Mouse (Mus musculus) MEL (cell line): ENCODE data around the gene Paxx. TPM values are rescaled to one million over a fixed set of nuclear protein-coding genes. Genes with fewer than 3 reads are reported as not detected.

Experiments used
- DNase-seq: peaks from one replicate; pipeline ENCODE4 v3.0.0; 2011; ENCODE audit warnings: low read depth, low spot score
- H3K27ac ChIP-seq: 2 replicates; pipeline ENCODE4 v1.5.1; 2012; ENCODE audit warnings: low read depth, mild to moderate bottlenecking, control low read depth, low read length, moderate library complexity; ENCODE audit not compliant: control insufficient read depth
- H3K27me3 ChIP-seq, 2 experiments: fragments of 150-350 bp in 1 of 2; sonication (generic) in 1 of 2; 2 replicates each; pipeline ENCODE4 v1.6.1; 2012; ENCODE audit warnings: low read length in 2 of 2, mild to moderate bottlenecking in 2 of 2, improper control_type of control experiment in 1 of 2, moderate library complexity in 1 of 2; ENCODE audit not compliant: insufficient read depth in 2 of 2, control insufficient read depth in 1 of 2
- H3K36me3 ChIP-seq, 2 experiments: 2 replicates each; pipeline ENCODE4 v1.6.1; 2012 to 2014; ENCODE audit warnings: low read length in 2 of 2, improper control_type of control experiment in 1 of 2, inconsistent platforms in 1 of 2, mild to moderate bottlenecking in 1 of 2; ENCODE audit not compliant: insufficient read depth in 2 of 2, control insufficient read depth in 1 of 2
- H3K4me1 ChIP-seq, 2 experiments: fragments of 150-350 bp in 1 of 2; sonication (generic) in 1 of 2; 2 replicates each; pipeline ENCODE4 v1.6.1; 2012; ENCODE audit warnings: low read length in 2 of 2, improper control_type of control experiment in 1 of 2, mild to moderate bottlenecking in 1 of 2; ENCODE audit not compliant: insufficient read depth in 2 of 2, control insufficient read depth in 1 of 2
- H3K4me3 ChIP-seq, 2 experiments: fragments of 150-350 bp in 1 of 2; sonication (generic) in 1 of 2; 2 replicates each; pipeline ENCODE4 v1.5.1; 2012; ENCODE audit warnings: low read depth in 2 of 2, low read length in 2 of 2, mild to moderate bottlenecking in 2 of 2, moderate library complexity in 2 of 2, control low read depth in 1 of 2, improper control_type of control experiment in 1 of 2; ENCODE audit not compliant: control insufficient read depth in 1 of 2, insufficient read depth in 1 of 2
- H3K79me2 ChIP-seq: 2 replicates; pipeline ENCODE4 v1.6.1; 2012; ENCODE audit warnings: mild to moderate bottlenecking, low read length, moderate library complexity; ENCODE audit not compliant: control insufficient read depth, poor library complexity, insufficient read depth
- H3K9ac ChIP-seq: 2 replicates; pipeline ENCODE4 v1.6.1; 2012; ENCODE audit warnings: low read depth, mild to moderate bottlenecking, control low read depth, low read length, moderate library complexity; ENCODE audit not compliant: control insufficient read depth, poor library complexity, severe bottlenecking
- H3K9me3 ChIP-seq: fragments of 150-350 bp; sonication (generic); replicated peaks from 2 replicates; pipeline ENCODE4 v1.6.1; 2012; ENCODE audit warnings: mild to moderate bottlenecking, low read length, improper control_type of control experiment, moderate library complexity; ENCODE audit not compliant: insufficient read depth
- BHLHE40 ChIP-seq: IDR thresholded peaks from 2 replicates; pipeline ENCODE4 v1.6.1; 2012; ENCODE audit warnings: low read depth, mild to moderate bottlenecking, inconsistent platforms, low read length, improper control_type of control experiment, borderline replicate concordance
- CHD2 ChIP-seq: IDR thresholded peaks from 2 replicates; pipeline ENCODE4 v1.6.1; 2011; ENCODE audit warnings: low read length, improper control_type of control experiment
- E2F4 ChIP-seq: IDR thresholded peaks from 2 replicates; pipeline ENCODE4 v1.6.1; 2011; ENCODE audit warnings: low read depth, low read length, improper control_type of control experiment, borderline replicate concordance
- ELF1 ChIP-seq: IDR thresholded peaks from 2 replicates; pipeline ENCODE4 v1.6.1; 2014; ENCODE audit warnings: low read depth, mild to moderate bottlenecking, inconsistent platforms, low read length, improper control_type of control experiment, moderate library complexity
- EP300 ChIP-seq, 2 experiments: IDR thresholded peaks; 2 replicates each; pipeline ENCODE4 v1.6.1; 2011; ENCODE audit warnings: improper control_type of control experiment in 2 of 2, low read length in 2 of 2, low read depth in 1 of 2, mild to moderate bottlenecking in 1 of 2
- ETS1 ChIP-seq: IDR thresholded peaks from 2 replicates; pipeline ENCODE4 v1.6.1; 2012; ENCODE audit warnings: low read depth, mild to moderate bottlenecking, inconsistent platforms, low read length, improper control_type of control experiment, moderate library complexity
- GABPA ChIP-seq: IDR thresholded peaks from 2 replicates; pipeline ENCODE4 v1.6.1; 2012; ENCODE audit warnings: low read depth, mild to moderate bottlenecking, inconsistent platforms, low read length, improper control_type of control experiment, moderate library complexity
- MAX ChIP-seq: IDR thresholded peaks from 2 replicates; pipeline ENCODE4 v1.6.1; 2011; ENCODE audit warnings: low read length, improper control_type of control experiment
- MXI1 ChIP-seq: IDR thresholded peaks from 2 replicates; pipeline ENCODE4 v1.6.1; 2011; ENCODE audit warnings: mild to moderate bottlenecking, low read depth, low read length, improper control_type of control experiment
- NRF1 ChIP-seq: IDR thresholded peaks from 2 replicates; pipeline ENCODE4 v1.6.1; 2014; ENCODE audit warnings: low read depth, mild to moderate bottlenecking, inconsistent platforms, low read length, improper control_type of control experiment, moderate library complexity; ENCODE audit not compliant: poor library complexity, insufficient read depth, severe bottlenecking
- POLR2AphosphoS2 ChIP-seq: IDR thresholded peaks from 2 replicates; pipeline ENCODE4 v1.6.1; 2011; ENCODE audit warnings: low read length, improper control_type of control experiment
- RAD21 ChIP-seq: IDR thresholded peaks from 2 replicates; pipeline ENCODE4 v1.6.1; 2011; ENCODE audit warnings: mild to moderate bottlenecking, low read depth, low read length, improper control_type of control experiment
- RCOR1 ChIP-seq: IDR thresholded peaks from 2 replicates; pipeline ENCODE4 v1.6.1; 2012; ENCODE audit warnings: low read depth, mild to moderate bottlenecking, inconsistent platforms, low read length, improper control_type of control experiment
- TCF12 ChIP-seq: IDR thresholded peaks from 2 replicates; pipeline ENCODE4 v1.6.1; 2014; ENCODE audit warnings: low read depth, mild to moderate bottlenecking, inconsistent platforms, low read length, improper control_type of control experiment, moderate library complexity
- UBTF ChIP-seq: IDR thresholded peaks from 2 replicates; pipeline ENCODE4 v1.6.1; 2012; ENCODE audit warnings: low read depth, mild to moderate bottlenecking, inconsistent platforms, low read length, improper control_type of control experiment, moderate library complexity, borderline replicate concordance; ENCODE audit not compliant: insufficient read depth
- USF2 ChIP-seq, 2 experiments: IDR thresholded peaks; 2 replicates each; pipeline ENCODE4 v1.6.1; 2011 to 2012; ENCODE audit warnings: improper control_type of control experiment in 2 of 2, low read length in 2 of 2, borderline replicate concordance in 1 of 2, inconsistent platforms in 1 of 2, low read depth in 1 of 2, mild to moderate bottlenecking in 1 of 2; ENCODE audit not compliant: insufficient read depth in 1 of 2
- ZC3H11A ChIP-seq: IDR thresholded peaks from 2 replicates; pipeline ENCODE4 v1.6.1; 2012; ENCODE audit warnings: low read depth, mild to moderate bottlenecking, inconsistent platforms, low read length, improper control_type of control experiment
- ZMIZ1 ChIP-seq: IDR thresholded peaks from 2 replicates; pipeline ENCODE4 v1.6.1; 2012; ENCODE audit warnings: low read depth, mild to moderate bottlenecking, inconsistent platforms, low read length, improper control_type of control experiment, moderate library complexity
- polyA plus RNA-seq, 2 experiments: library from polyadenylated mRNA; stranded (reverse) in 1 of 2; unstranded in 1 of 2; fragments of >175 nt in 1 of 2; fragments of >200 nt in 1 of 2; gene quantifications; 2 replicates each; pipeline versions ENCODE4 v1.2.1 to v1.2.4; 2012; ENCODE audit warnings: low replicate concordance in 2 of 2, low read depth in 1 of 2; ENCODE audit not compliant: insufficient read length in 2 of 2, insufficient read depth in 1 of 2, missing spikeins in 1 of 2
- total RNA-seq: library from RNA; depleted of rRNA; stranded (reverse); fragments of 300-350 nt; gene quantifications from 2 replicates; pipeline ENCODE4 v1.2.3, GENCODE M21; 2012

Gene Paxx
- total and polyA plus RNA-seq, 3 experiments, result 18.5 to 22.1 TPM; not detected in 1

- H3K79me2 ChIP-seq, result peaks cover 2% of the 10 kb centered on the region; the same call in 1 of the 2 replicates
- no peak overlapping the region for H3K27ac ChIP-seq
- TF ChIP-seq E2F4 (no peak), CHD2 (no peak), POLR2AphosphoS2 (no peak), TCF12 (no peak), ELF1 (no peak), EP300 (IDR thresholded peaks at IDR 0.05; ENCODE audit: low read depth in 1 of 2, low read length in 2 of 2) (no peak), BHLHE40 (no peak)
- no peaks in the 10 kb centered on the region for H3K9me3 ChIP-seq
- DNase-seq, result no peak
- H3K9ac ChIP-seq, result no peak overlapping the region
- H3K4me1 ChIP-seq, result peaks cover 7 to 20% of the 10 kb centered on the region in 2 experiments; a peak in 3 of 4 replicates
- no peak overlapping the region for H3K4me3 ChIP-seq
- peaks cover 0 to 7% of the 10 kb centered on the region in 2 experiments; a peak in 2 of 4 replicates for H3K36me3 ChIP-seq
- H3K27me3 ChIP-seq, result no peaks in the 10 kb centered on the region
These were observed 29.5 kb downstream of the Paxx start for GRCm38 (mm10) chr2:25431308-25431855.

- Histone ChIP-seq H3K27me3 (no peaks in the 10 kb centered on the region), H3K36me3 (peaks cover 0 to 7% of the 10 kb centered on the region in 2 experiments; a peak in 2 of 4 replicates), H3K79me2 (peaks cover 2% of the 10 kb centered on the region; the same call in 1 of the 2 replicates), H3K4me1 (peaks cover 8 to 23% of the 10 kb centered on the region in 2 experiments; a peak in 3 of 4 replicates), H3K4me3 (no peak overlapping the region), H3K27ac (no peak overlapping the region)
- no peak for DNase-seq
- TF ChIP-seq MXI1, result no peak
- TF ChIP-seq ELF1, result no peak
- TF ChIP-seq RCOR1, result no peak
- TF ChIP-seq USF2 (IDR thresholded peaks at IDR 0.05; ENCODE audit: borderline replicate concordance in 1 of 2, insufficient read depth in 1 of 2, low read depth in 1 of 2, low read length in 2 of 2), result no peak
- no peak for TF ChIP-seq E2F4
- TF ChIP-seq GABPA, result no peak
- no peak for TF ChIP-seq CHD2
- no peak for TF ChIP-seq RAD21
- TF ChIP-seq ZMIZ1, result no peak
- no peak for TF ChIP-seq NRF1
- TF ChIP-seq MAX, result no peak
- TF ChIP-seq ZC3H11A, result no peak
- no peak for TF ChIP-seq ETS1
- no peak for TF ChIP-seq POLR2AphosphoS2
- no peak for TF ChIP-seq UBTF
- TF ChIP-seq, all 39 proteins: peak for 0
- no peaks in the 10 kb centered on the region for H3K9me3 ChIP-seq
- H3K9ac ChIP-seq, result no peak overlapping the region
These were observed 30.3 kb downstream of the Paxx start for GRCm38 (mm10) chr2:25430395-25431233.
